Mouse (Mus musculus): ENCODE results near the gene Cpeb3. TPM values are rescaled to one million over a fixed set of nuclear protein-coding genes. Genes with fewer than 3 reads are reported as not detected.

Gene Cpeb3
- total RNA-seq (2023; ENCODE audit: inconsistent age), result 0.51 to 1.5 TPM (median 0.63 TPM) in 4 replicates

DNA sequence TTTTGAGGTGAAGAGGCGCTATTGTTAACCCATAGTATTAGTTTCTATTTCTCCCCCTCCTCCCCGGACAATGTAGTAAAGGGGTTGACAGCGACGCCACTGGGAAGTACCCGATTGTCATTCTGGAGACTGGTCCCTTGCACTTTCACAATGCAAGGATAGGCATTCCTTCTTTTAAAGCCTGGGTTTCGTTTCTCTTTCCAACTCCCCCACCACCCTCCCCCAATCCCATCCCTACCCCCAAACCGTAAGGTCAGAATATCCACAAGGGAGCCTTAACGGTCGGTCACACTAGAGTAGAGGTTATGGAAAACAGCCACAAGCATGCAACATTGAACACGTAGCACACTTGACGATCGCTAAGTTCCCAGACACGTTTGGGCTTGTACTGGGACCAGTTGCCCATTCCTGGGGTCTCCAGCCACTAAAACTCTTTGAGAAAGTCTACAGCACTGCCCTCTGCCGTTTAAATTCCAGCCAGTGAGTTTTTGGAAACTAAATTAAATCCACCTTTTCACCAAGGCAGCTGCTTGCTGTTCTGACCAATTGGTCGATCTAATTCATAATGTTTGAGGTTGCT lies at the start of gene Cpeb3:
TSS of gene Cpeb3 (minus strand) at position 426 of the 580 bp plus-strand sequence.

DNA sequence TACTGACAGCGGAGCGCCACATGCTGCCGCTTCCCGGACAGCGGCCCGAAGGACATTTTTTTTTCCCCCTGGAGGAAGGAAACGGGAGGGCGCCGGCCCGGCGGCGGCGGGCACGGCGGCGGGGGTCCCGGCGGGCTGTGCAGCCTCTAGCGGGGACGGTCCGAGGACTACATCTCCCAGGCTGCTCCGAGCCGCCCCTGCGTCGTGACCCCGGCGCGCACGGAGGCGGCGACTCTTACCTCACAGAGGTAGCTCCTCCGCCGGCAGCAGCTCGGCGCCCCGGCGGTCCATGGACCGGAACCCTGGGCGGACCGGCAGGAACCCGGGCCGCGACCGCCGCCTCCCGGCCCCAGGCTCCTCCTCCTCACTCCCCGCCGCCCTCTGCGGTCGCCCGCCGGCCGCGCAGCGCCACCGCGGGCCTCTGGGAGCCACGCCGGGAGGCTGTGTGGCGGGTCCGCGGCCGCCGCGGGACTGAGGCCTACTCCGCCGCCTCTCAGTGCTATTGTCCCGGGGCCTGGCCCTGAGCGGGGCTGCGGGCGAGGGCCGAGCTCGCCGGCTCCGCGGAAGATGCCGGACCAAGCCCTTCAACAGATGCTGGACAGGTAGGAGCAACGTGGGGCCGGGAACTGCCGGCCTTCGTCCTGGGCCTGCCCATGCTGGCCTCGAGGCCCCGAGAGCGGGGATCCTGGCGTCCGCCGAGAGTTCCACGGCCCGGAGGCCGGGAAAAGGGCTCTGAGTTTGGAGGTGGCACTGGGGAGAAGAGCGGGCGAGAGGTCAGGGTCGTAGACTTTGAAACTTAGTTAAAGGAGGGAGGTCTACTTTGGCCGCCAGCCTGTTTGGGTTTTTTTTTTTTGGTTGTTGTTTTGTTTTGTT lies 862 bp downstream of the Cpeb3 start, which contains the start of gene March5:
TSS of gene March5 (plus strand) at position 241 of the 873 bp plus-strand sequence.

Other genes with a start within 250 kb of the Cpeb3 start
- gene March5, start 1.1 kb downstream of the Cpeb3 start, total RNA-seq (2023; ENCODE audit: inconsistent age), result 56.7 to 73.9 TPM (median 64.6 TPM) in 4 replicates
- gene Ide, start 129.3 kb upstream of the Cpeb3 start, total RNA-seq (2023; ENCODE audit: inconsistent age), result 33.4 to 37.7 TPM (median 36.6 TPM) in 4 replicates
- gene Kif11, start 167.8 kb upstream of the Cpeb3 start, total RNA-seq (2023; ENCODE audit: inconsistent age), result 1.9 to 2.8 TPM (median 2.2 TPM) in 4 replicates
- gene Hhex, start 226.2 kb upstream of the Cpeb3 start, total RNA-seq (2023; ENCODE audit: inconsistent age), result 86.0 to 102 TPM (median 96.7 TPM) in 4 replicates

Measured in B cell, adult (primary cell).